Mouse (Mus musculus) heart, embryonic 12.5 days (tissue): ENCODE data around the gene Memo1. TPM values are rescaled to one million over a fixed set of nuclear protein-coding genes. Genes with fewer than 3 reads are reported as not detected.
"Not testable (repeated sequence)": the region's sequence is repeated elsewhere in the genome, so short reads cannot be mapped to it uniquely, and the experiment has no call there.

Source experiments
- ATAC-seq: fragments of 200-750 bp; cut with Nextera tagmentation; 2 replicates; pipeline ENCODE4 v1.8.0; 2017; ENCODE audit warnings: moderate TSS enrichment, moderate library complexity; ENCODE audit not compliant: insufficient number of reproducible peaks, low FRiP score
- H3K27ac ChIP-seq: fragments of 300-500 bp; sonication (generic); 2 replicates; pipeline ENCODE4 v1.5.1; 2016; ENCODE audit warnings: mild to moderate bottlenecking, moderate library complexity; ENCODE audit not compliant: poor library complexity, severe bottlenecking
- H3K27me3 ChIP-seq: fragments of 300-500 bp; sonication (generic); replicated peaks from 2 replicates; pipeline ENCODE4 v1.6.1; 2016; ENCODE audit warnings: mild to moderate bottlenecking, moderate library complexity
- H3K36me3 ChIP-seq: fragments of 300-500 bp; sonication (generic); 2 replicates; pipeline ENCODE4 v1.6.1; 2016; ENCODE audit warnings: mild to moderate bottlenecking, moderate library complexity
- H3K4me1 ChIP-seq: fragments of 300-500 bp; sonication (generic); replicated peaks from 2 replicates; pipeline ENCODE4 v1.6.1; 2016; ENCODE audit warnings: mild to moderate bottlenecking
- H3K4me2 ChIP-seq: fragments of 300-500 bp; sonication (generic); 2 replicates; pipeline ENCODE4 v1.6.1; 2016; ENCODE audit warnings: mild to moderate bottlenecking, moderate library complexity
- H3K4me3 ChIP-seq: fragments of 300-500 bp; sonication (generic); 2 replicates; pipeline ENCODE4 v1.5.1; 2016; ENCODE audit warnings: mild to moderate bottlenecking
- H3K9ac ChIP-seq: fragments of 300-500 bp; sonication (generic); 2 replicates; pipeline ENCODE4 v1.6.1; 2016; ENCODE audit warnings: mild to moderate bottlenecking, moderate library complexity
- H3K9me3 ChIP-seq: fragments of 300-500 bp; sonication (generic); replicated peaks from 2 replicates; pipeline ENCODE4 v1.6.1; 2016; ENCODE audit warnings: mild to moderate bottlenecking, moderate library complexity
- WGBS: fragments of 180-500 bp; shearing (Covaris S2); methylation state at CpG from one replicate; pipeline ENCODE4 v1.1.7; 2016; 5-methylcytosine and 5-hydroxymethylcytosine counted together
- polyA plus RNA-seq: library from polyadenylated mRNA; unstranded; fragments of >200 nt; fragmentation: Nextera tagmentation; extraction: Ambion mirVana; gene quantifications from 2 replicates; pipeline ENCODE4 v1.2.1, GENCODE M21; 2016

The Memo1 gene
- polyA plus RNA-seq, 1 experiment from 2014 or later: 66.9 TPM

DNA sequence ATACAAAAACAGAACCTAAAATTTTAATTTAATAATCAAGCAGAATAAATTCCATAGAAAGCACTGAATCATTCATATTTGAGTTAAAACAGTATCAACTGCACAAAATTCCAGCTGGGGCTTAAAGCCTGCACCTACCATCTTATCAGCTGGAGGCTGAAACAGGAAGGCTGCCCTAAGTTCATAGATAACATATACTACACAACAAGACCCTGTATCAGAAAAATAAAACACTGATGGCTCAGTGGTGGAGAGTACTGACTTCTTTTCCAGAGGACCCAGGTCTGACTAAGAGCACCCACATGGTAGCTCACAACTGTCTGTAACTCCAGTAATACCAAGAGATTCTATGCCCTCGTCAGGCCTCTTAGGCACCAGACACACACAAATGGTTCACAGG is 55.0 kb downstream of the Memo1 start:
- 98% methylated on average over 1 of the region's 1 CpGs for WGBS
- ATAC-seq: no peak
- Histone ChIP-seq H3K27ac (no peak overlapping the region), H3K36me3 (peaks cover 16% of the 10 kb centered on the region), H3K4me2 (no peak overlapping the region), H3K4me3 (no peak overlapping the region), H3K9me3 (no peaks in the 10 kb centered on the region), H3K27me3 (no peaks in the 10 kb centered on the region), H3K4me1 (peaks cover 8% of the 10 kb centered on the region; the same call in 1 of the 2 replicates), H3K9ac (no peak overlapping the region)

DNA sequence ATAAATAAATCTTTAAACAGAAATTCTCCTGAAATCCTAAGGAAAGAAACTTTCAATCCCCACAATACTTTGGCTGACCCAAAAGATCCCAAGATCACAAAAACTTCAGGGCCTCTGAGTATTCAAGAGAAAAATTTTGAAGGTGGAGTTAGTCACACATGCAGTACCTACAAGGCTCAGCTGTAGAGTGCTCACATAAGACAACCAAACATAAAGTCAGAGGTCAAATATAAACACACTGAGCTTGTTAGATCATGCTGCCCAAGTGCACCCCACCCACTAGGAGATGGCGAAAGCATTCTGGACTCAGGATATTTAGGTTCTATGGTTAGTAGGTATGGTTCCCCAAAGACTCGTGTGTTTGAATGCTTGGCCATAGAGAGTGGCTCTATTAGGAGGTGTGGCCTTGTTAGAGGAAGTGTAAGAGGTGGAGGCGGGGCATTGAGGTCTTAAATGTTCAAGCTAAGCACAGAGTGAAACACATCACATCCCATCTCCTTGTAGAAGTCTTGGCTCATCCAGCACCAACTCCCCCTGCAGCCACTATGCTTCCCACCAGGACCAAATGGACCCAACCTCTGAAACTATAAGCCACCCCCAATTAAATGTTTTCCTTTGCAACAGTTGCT is 67.1 kb downstream of the Memo1 start:
- Histone ChIP-seq H3K36me3 (peaks cover 25% of the 10 kb centered on the region), H3K9me3 (no peaks in the 10 kb centered on the region), H3K4me1 (no peaks in the 10 kb centered on the region), H3K27ac (no peak overlapping the region), H3K4me3 (no peak overlapping the region), H3K9ac (no peak overlapping the region), H3K27me3 (no peaks in the 10 kb centered on the region), H3K4me2 (no peak overlapping the region)
- ATAC-seq: no peak
- 88% methylated on average over 3 of the region's 3 CpGs for WGBS

DNA sequence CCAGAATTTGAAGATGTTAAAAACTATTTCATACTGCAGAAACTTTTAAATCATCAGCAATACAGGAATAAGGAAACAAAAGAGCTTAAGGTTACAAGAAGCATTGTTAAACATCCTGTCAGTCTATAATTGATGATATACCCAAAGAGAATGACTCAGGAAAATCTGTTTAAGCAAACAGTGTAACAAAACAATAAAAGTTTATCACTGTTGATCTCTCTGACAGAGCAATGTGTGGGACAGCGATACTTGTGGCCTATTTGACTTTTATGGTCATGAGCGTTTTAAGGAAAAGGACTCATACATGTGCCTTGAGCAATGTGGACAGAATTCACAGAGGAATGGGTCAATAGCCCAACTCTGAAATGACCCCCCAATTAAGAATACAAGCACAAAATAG is 78.0 kb downstream of the Memo1 start:
- Histone ChIP-seq H3K36me3 (peaks cover 27% of the 10 kb centered on the region), H3K4me1 (0 out of 2 replicates have a peak, but pooled peaks cover 5% of the 10 kb centered on the region), H3K27ac (no peak overlapping the region), H3K9me3 (no peaks in the 10 kb centered on the region), H3K9ac (no peak overlapping the region), H3K27me3 (no peaks in the 10 kb centered on the region), H3K4me3 (no peak overlapping the region), H3K4me2 (no peak overlapping the region)
- ATAC-seq: no peak
- 76% methylated on average over 2 of the region's 2 CpGs for WGBS

DNA sequence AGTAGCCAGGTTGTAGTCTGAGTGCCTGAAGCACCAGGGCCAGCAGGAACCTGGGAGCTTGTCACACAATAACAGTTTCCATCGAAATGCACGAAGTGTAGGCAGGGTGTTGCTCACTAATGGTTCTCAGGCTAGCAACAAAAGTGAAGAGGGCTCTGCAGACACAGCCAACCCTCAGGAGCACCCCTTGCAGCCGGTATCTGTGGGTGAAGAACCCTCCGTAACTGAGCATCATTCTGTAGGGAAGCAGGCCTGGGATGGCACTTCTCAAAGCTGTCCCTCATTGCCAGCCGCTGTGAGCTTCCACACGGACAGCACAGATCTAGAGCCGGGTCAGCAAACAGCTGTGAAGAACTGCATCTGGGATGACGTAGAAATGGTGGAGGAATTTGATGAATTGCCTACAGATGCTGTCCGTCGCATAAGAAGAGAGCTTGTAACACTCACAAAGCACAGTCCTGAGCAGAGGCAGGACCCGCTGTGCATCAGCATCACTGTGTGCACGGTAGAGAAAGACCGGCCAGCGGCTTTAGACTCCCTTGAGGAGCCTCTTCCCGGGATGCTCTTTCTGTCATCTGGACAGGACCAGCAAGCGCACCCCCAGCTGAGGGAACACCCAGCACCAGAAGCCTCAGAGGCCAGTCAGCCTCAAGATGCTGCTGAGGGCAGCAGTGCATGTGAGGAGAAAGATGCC is 82.3 kb downstream of the Memo1 start:
- H3K9ac ChIP-seq, ATAC-seq, H3K4me3 ChIP-seq, H3K9me3 ChIP-seq, H3K27ac ChIP-seq, H3K27me3 ChIP-seq, H3K4me1 ChIP-seq, H3K4me2 ChIP-seq: not testable (repeated sequence)
- WGBS: 90% methylated on average over 16 of the region's 16 CpGs
- H3K36me3 ChIP-seq: peaks cover 30% of the 10 kb centered on the region

DNA sequence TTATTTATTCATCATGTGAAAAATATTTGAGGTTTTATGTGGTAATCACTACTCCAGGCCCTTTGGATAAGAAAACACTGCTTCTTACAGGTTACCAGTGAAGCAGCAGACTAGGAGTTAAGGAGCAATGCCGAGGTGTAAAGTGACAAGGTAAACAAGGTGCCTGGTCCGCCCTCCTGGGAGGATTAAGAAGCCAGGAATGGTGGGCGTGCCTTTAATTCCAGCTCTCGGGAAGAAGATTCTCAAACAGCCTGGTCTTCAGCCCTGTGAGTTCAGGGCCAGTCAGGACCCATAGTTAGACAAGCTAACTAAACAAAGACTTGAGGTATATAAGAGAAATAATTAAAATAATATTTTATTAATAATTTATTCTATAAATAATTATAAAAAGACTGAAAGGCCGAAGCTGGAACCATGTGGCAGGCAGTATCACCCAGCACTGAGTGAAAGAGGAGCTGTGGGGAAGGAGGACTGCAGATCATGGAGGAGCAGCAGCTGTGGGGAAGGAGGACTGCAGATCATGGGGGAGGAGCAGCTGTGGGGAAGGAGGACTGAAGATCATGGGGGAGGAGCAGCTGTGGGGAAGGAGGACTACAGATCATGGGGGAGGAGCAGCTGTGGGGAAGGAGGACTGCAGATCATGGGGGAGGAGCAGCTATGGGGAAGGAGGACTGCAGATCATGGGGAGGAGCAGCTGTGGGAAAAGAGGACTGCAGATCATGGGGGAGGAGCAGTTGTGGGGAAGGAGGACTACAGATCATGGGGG is 86.0 kb downstream of the Memo1 start:
- Histone ChIP-seq H3K9ac (no peak overlapping the region), H3K4me3 (no peak overlapping the region), H3K4me2 (no peak overlapping the region), H3K36me3 (peaks cover 32% of the 10 kb centered on the region), H3K9me3 (no peaks in the 10 kb centered on the region), H3K4me1 (0 out of 2 replicates have a peak, but pooled peaks cover 5% of the 10 kb centered on the region), H3K27me3 (no peaks in the 10 kb centered on the region), H3K27ac (no peak overlapping the region)
- 58% methylated on average over 5 of the region's 5 CpGs for WGBS
- no peak for ATAC-seq

DNA sequence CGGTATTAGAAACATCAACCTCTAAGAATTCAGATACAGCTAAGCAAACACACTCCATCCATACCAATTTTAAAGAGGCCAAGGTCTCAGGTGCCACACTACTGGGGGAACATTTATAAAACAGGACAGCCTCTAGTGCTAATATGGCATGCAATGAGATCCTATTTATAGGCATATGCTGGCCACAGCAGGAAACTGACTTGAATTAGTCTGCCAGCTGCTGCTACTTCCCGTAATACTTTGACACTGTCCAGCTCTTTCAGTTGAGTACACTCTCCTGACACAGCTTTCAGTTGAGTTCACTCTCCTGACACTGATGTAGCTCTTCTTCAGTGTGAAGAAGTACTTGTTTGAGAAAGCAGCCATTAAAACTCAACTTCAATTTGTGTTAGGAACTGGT is 99.4 kb downstream of the Memo1 start:
- Histone ChIP-seq H3K36me3 (peaks cover 7% of the 10 kb centered on the region; the same call in 1 of the 2 replicates), H3K4me3 (no peak overlapping the region), H3K9me3 (no peaks in the 10 kb centered on the region), H3K4me1 (peaks cover 4% of the 10 kb centered on the region; the same call in 1 of the 2 replicates), H3K9ac (no peak overlapping the region), H3K27ac (peak overlapping the region; percentile 47; the same call in 1 of the 2 replicates), H3K27me3 (no peaks in the 10 kb centered on the region), H3K4me2 (no peak overlapping the region)
- peak; percentile 61; the same call in 1 of the 2 replicates for ATAC-seq
- 42% methylated on average over 2 of the region's 2 CpGs for WGBS

DNA sequence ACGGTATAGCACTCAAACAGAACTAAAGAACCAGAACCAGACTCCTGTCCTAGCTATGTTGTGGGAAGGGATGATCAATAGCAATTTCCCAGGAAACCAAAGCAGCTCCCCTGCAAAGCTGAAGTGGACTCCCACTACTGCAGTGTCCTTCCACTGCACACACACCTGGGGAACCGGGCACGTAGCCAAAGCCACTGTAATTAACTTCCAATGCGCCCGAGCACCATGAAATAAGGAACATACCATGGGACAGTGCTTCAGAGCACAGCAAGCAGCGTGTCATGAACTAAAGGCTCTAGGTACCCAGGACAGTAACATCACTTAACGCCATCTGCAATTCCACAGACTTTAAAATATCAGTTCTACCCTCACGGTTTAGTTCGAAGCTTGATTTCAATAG is 100.6 kb downstream of the Memo1 start:
- H3K36me3 ChIP-seq: peaks cover 10% of the 10 kb centered on the region; the same call in 1 of the 2 replicates
- no peaks in the 10 kb centered on the region for H3K27me3 ChIP-seq
- no peak overlapping the region for H3K4me2 ChIP-seq
- no peak overlapping the region for H3K27ac ChIP-seq
- no peak overlapping the region for H3K4me3 ChIP-seq
- no peak overlapping the region for H3K9ac ChIP-seq
- no peak for ATAC-seq
- H3K4me1 ChIP-seq: peaks cover 4% of the 10 kb centered on the region; the same call in 1 of the 2 replicates
- 91% methylated on average over 9 of the region's 9 CpGs for WGBS
- H3K9me3 ChIP-seq: no peaks in the 10 kb centered on the region

DNA sequence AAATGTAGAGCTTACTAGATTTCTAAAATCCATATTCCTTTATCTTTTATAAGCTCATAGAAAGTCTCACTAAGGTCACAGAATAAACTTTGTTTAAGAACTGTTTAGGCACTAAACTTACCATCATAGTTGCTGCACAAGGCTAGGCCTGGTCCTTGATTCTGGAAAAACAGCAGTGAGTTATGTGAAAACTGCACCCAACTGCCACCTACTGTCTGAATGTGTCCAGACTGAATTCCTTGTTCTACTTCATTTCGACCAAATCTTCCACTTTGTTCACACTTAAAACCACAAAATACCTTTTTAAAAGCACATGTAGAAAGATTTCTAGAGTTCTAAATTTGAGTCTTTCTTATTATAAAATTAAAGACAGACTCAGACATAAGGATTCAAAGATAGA is 101.9 kb downstream of the Memo1 start:
- no peak overlapping the region for H3K9ac ChIP-seq
- no peaks in the 10 kb centered on the region for H3K27me3 ChIP-seq
- no peak for ATAC-seq
- H3K4me1 ChIP-seq: peaks cover 4% of the 10 kb centered on the region; the same call in 1 of the 2 replicates
- H3K9me3 ChIP-seq: no peaks in the 10 kb centered on the region
- H3K4me3 ChIP-seq: no peak overlapping the region
- peaks cover 12% of the 10 kb centered on the region; the same call in 1 of the 2 replicates for H3K36me3 ChIP-seq
- WGBS: 77% methylated on average over 1 of the region's 1 CpGs
- H3K4me2 ChIP-seq: no peak overlapping the region
- H3K27ac ChIP-seq: no peak overlapping the region

DNA sequence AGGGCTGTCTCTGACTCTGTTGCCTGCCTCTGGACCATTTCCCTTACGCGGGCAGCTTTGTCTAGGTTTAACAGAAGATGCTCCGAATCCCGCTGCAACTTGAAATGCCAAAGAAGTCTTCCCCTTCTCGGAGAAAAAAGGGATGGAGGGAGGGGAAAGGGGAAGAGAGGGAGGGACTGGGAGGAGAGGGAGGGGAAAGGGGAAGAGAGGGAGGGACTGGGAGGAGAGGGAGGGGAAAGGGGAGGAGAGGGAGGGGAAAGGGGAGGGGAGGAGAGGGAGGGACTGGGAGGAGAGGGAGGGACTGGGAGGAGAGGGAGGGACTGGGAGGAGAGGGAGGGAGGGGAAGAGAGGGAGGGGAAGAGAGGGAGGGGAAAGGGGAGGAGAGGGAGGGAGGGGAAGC is 103.9 kb downstream of the Memo1 start:
- no peak for ATAC-seq
- H3K36me3 ChIP-seq: peaks cover 12% of the 10 kb centered on the region; the same call in 1 of the 2 replicates
- H3K9me3 ChIP-seq: no peaks in the 10 kb centered on the region
- no peak overlapping the region for H3K4me2 ChIP-seq
- peaks cover 4% of the 10 kb centered on the region; the same call in 1 of the 2 replicates for H3K4me1 ChIP-seq
- WGBS: 73% methylated on average over 5 of the region's 5 CpGs
- no peak overlapping the region for H3K9ac ChIP-seq
- no peak overlapping the region for H3K27ac ChIP-seq
- H3K4me3 ChIP-seq: no peak overlapping the region
- no peaks in the 10 kb centered on the region for H3K27me3 ChIP-seq

DNA sequence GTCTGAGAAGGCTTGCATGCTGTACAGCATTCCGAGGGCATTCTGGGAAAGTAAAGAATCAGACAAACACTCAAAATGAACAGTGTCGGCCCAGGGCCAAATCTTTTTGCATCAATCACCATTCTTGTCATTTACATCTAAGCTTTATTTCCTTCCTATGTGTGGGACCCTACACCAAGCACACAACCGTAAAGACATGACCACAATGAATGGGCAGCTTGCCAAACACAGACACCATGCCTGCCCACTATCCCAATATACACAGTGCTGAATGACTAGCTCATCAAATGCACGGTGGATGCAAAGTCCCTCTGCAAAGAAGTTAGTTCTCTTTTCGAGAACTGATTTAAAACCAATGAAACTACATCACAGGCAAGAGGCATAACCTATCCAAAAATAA is 109.1 kb downstream of the Memo1 start:
- H3K9me3 ChIP-seq: no peaks in the 10 kb centered on the region
- H3K27ac ChIP-seq: no peak overlapping the region
- WGBS: 80% methylated on average over 5 of the region's 5 CpGs
- no peaks in the 10 kb centered on the region for H3K4me1 ChIP-seq
- peaks cover 12% of the 10 kb centered on the region; the same call in 1 of the 2 replicates for H3K36me3 ChIP-seq
- H3K9ac ChIP-seq: no peak overlapping the region
- H3K27me3 ChIP-seq: no peaks in the 10 kb centered on the region
- ATAC-seq: no peak
- H3K4me2 ChIP-seq: no peak overlapping the region
- H3K4me3 ChIP-seq: no peak overlapping the region

DNA sequence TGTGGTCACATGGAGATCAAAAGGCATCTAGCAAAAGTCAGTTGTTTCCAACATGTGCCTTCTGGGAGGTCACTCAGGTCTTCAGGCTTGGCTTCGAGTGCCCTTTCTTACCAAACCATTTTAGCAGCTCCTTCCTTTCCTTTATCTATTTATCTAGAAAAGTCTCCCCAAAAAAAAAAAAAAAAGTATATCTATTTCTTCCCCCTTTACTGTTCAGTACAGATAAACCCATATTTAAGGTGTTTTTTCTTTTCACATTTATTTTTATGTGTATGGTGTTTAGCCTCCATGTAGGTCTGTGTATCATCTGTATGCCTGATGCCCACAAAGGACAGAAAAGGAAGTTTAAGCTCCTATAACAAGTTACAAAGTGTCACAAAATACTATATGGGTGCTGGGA is 110.6 kb downstream of the Memo1 start:
- 88% methylated on average over 1 of the region's 1 CpGs for WGBS
- Histone ChIP-seq H3K27ac (no peak overlapping the region), H3K9ac (no peak overlapping the region), H3K9me3 (no peaks in the 10 kb centered on the region), H3K36me3 (0 out of 2 replicates have a peak, but pooled peaks cover 5% of the 10 kb centered on the region), H3K27me3 (no peaks in the 10 kb centered on the region), H3K4me3 (no peak overlapping the region), H3K4me1 (no peaks in the 10 kb centered on the region), H3K4me2 (no peak overlapping the region)
- no peak for ATAC-seq
